Mouse (Mus musculus): ENCODE measurements around the gene Borcs6. TPM values are rescaled to one million over a fixed set of nuclear protein-coding genes. Genes with fewer than 3 reads are reported as not detected.
A peak's percentile ranks its signal among the peaks of the same experiment; 100 is the strongest.

The Borcs6 gene
- total RNA-seq, 2 experiments from 2014 or later, result 20.0 to 23.5 TPM

- DNase-seq (ENCODE audit: low spot score), result peak; percentile 29
These were observed 10.6 kb downstream of the Borcs6 start for GRCm38 (mm10) chr11:69070093-69070492.

- DNase-seq (ENCODE audit: low spot score), result peak; percentile 93
These were observed 11.2 kb downstream of the Borcs6 start, which contains the start of gene Tmem107 for GRCm38 (mm10) chr11:69070590-69071222. TSS of gene Tmem107 (plus strand) at chr11:69070806.

- no peak for DNase-seq (ENCODE audit: low spot score)
These were observed 11.7 kb downstream of the Borcs6 start for GRCm38 (mm10) chr11:69071262-69071661.

GRCm38 (mm10) chr11:69072234-69072633 is 12.7 kb downstream of the Borcs6 start:
- no peak for DNase-seq (ENCODE audit: low spot score)

- no peak for DNase-seq (ENCODE audit: low spot score)
These were observed 13.1 kb downstream of the Borcs6 start for GRCm38 (mm10) chr11:69072666-69073064.

- DNase-seq (ENCODE audit: low spot score), result peak; percentile 90
These were observed 13.8 kb downstream of the Borcs6 start for GRCm38 (mm10) chr11:69073065-69073888.

- DNase-seq (ENCODE audit: low spot score), result no peak
These were observed 14.6 kb downstream of the Borcs6 start for GRCm38 (mm10) chr11:69073951-69074775.

- no peak for DNase-seq (ENCODE audit: low spot score)
These were observed 15.2 kb downstream of the Borcs6 start for GRCm38 (mm10) chr11:69074776-69075069.

GRCm38 (mm10) chr11:69075764-69076479 is 16.4 kb downstream of the Borcs6 start:
- no peak for DNase-seq (ENCODE audit: low spot score)

GRCm38 (mm10) chr11:69076572-69076971 is 17.1 kb downstream of the Borcs6 start:
- no peak for DNase-seq (ENCODE audit: low spot score)

GRCm38 (mm10) chr11:69077316-69077715 is 17.8 kb downstream of the Borcs6 start:
- no peak for DNase-seq (ENCODE audit: low spot score)

- DNase-seq (ENCODE audit: low spot score), result no peak
These were observed 18.5 kb downstream of the Borcs6 start for GRCm38 (mm10) chr11:69078041-69078440.

GRCm38 (mm10) chr11:69078805-69079438 is 19.4 kb downstream of the Borcs6 start:
- DNase-seq (ENCODE audit: low spot score), result peak; percentile 23

GRCm38 (mm10) chr11:69080102-69080854 is 20.8 kb downstream of the Borcs6 start:
- DNase-seq (ENCODE audit: low spot score), result no peak

- DNase-seq (ENCODE audit: low spot score), result no peak
These were observed 21.3 kb downstream of the Borcs6 start for GRCm38 (mm10) chr11:69080855-69081222.

- no peak for DNase-seq (ENCODE audit: low spot score)
These were observed 22.1 kb downstream of the Borcs6 start for GRCm38 (mm10) chr11:69081613-69082012.

- DNase-seq (ENCODE audit: low spot score), result no peak
These were observed 26.1 kb downstream of the Borcs6 start for GRCm38 (mm10) chr11:69085608-69086007.

GRCm38 (mm10) chr11:69086390-69086789 is 26.9 kb downstream of the Borcs6 start:
- DNase-seq (ENCODE audit: low spot score), result peak; percentile 23

GRCm38 (mm10) chr11:69087082-69087481 is 27.6 kb downstream of the Borcs6 start:
- DNase-seq (ENCODE audit: low spot score), result no peak

GRCm38 (mm10) chr11:69087597-69087996 is 28.1 kb downstream of the Borcs6 start:
- no peak for DNase-seq (ENCODE audit: low spot score)
